Mouse (Mus musculus): ENCODE measurements at regions not wholly inside any gene's neighbourhood (a gene's known extent, or its start where the extent isn't known, plus 50 kb on each side); places are given as distances from the start of the nearest gene placed in this dataset.

GRCm38 (mm10) chr8:53749263-53749662 is 110.4 kb upstream of the Neil3 start:
- Histone ChIP-seq H3K4me3 (replicated peaks; ENCODE audit: control insufficient read depth, low read depth, low read length) (no peak overlapping the region), H3K27ac (ENCODE audit: control insufficient read depth, insufficient read depth, low read depth, low read length, poor library complexity) (no peak overlapping the region), H3K4me1 (ENCODE audit: control insufficient read depth, insufficient read depth, low read length) (no peaks in the 10 kb centered on the region)
- 77% methylated on average over 4 of the region's 4 CpGs for WGBS
- TF ChIP-seq CTCF (IDR thresholded peaks at IDR 0.05; ENCODE audit: control insufficient read depth, insufficient read depth, low read length) (no peak), POLR2A (IDR thresholded peaks at IDR 0.05; ENCODE audit: borderline replicate concordance, control insufficient read depth, low read depth, low read length) (no peak)

GRCm38 (mm10) chr8:53769211-53769610 is 130.3 kb upstream of the Neil3 start:
- no peak overlapping the region for H3K27ac ChIP-seq (ENCODE audit: control insufficient read depth, insufficient read depth, low read depth, low read length, poor library complexity)
- no peak overlapping the region for H3K4me3 ChIP-seq (replicated peaks; ENCODE audit: control insufficient read depth, low read depth, low read length)
- TF ChIP-seq POLR2A (IDR thresholded peaks at IDR 0.05; ENCODE audit: borderline replicate concordance, control insufficient read depth, low read depth, low read length) (no peak), CTCF (IDR thresholded peaks at IDR 0.05; ENCODE audit: control insufficient read depth, insufficient read depth, low read length) (no peak)
- H3K4me1 ChIP-seq (ENCODE audit: control insufficient read depth, insufficient read depth, low read length): no peaks in the 10 kb centered on the region

GRCm38 (mm10) chr8:53775511-53775910 is 136.6 kb upstream of the Neil3 start:
- Histone ChIP-seq H3K4me1 (ENCODE audit: control insufficient read depth, insufficient read depth, low read length) (no peaks in the 10 kb centered on the region), H3K4me3 (replicated peaks; ENCODE audit: control insufficient read depth, low read depth, low read length) (no peak overlapping the region), H3K27ac (ENCODE audit: control insufficient read depth, insufficient read depth, low read depth, low read length, poor library complexity) (no peak overlapping the region)
- no peak for TF ChIP-seq CTCF (IDR thresholded peaks at IDR 0.05; ENCODE audit: control insufficient read depth, insufficient read depth, low read length)
- TF ChIP-seq POLR2A (IDR thresholded peaks at IDR 0.05; ENCODE audit: borderline replicate concordance, control insufficient read depth, low read depth, low read length): no peak

GRCm38 (mm10) chr8:53780886-53781285 is 142.0 kb upstream of the Neil3 start:
- H3K4me1 ChIP-seq (ENCODE audit: control insufficient read depth, insufficient read depth, low read length): no peaks in the 10 kb centered on the region
- 67% methylated on average over 2 of the region's 2 CpGs for WGBS
- TF ChIP-seq CTCF (IDR thresholded peaks at IDR 0.05; ENCODE audit: control insufficient read depth, insufficient read depth, low read length) (no peak), POLR2A (IDR thresholded peaks at IDR 0.05; ENCODE audit: borderline replicate concordance, control insufficient read depth, low read depth, low read length) (no peak)
- no peak overlapping the region for H3K4me3 ChIP-seq (replicated peaks; ENCODE audit: control insufficient read depth, low read depth, low read length)
- H3K27ac ChIP-seq (ENCODE audit: control insufficient read depth, insufficient read depth, low read depth, low read length, poor library complexity): no peak overlapping the region

- TF ChIP-seq CTCF (IDR thresholded peaks at IDR 0.05; ENCODE audit: control insufficient read depth, insufficient read depth, low read length): no peak
- no peak for TF ChIP-seq POLR2A (IDR thresholded peaks at IDR 0.05; ENCODE audit: borderline replicate concordance, control insufficient read depth, low read depth, low read length)
- 78% methylated on average over 4 of the region's 4 CpGs for WGBS
- Histone ChIP-seq H3K4me1 (ENCODE audit: control insufficient read depth, insufficient read depth, low read length) (no peaks in the 10 kb centered on the region), H3K27ac (ENCODE audit: control insufficient read depth, insufficient read depth, low read depth, low read length, poor library complexity) (no peak overlapping the region), H3K4me3 (replicated peaks; ENCODE audit: control insufficient read depth, low read depth, low read length) (no peak overlapping the region)
These were observed 143.0 kb upstream of the Neil3 start for GRCm38 (mm10) chr8:53781885-53782284.

- Histone ChIP-seq H3K4me1 (ENCODE audit: control insufficient read depth, insufficient read depth, low read length) (no peaks in the 10 kb centered on the region), H3K4me3 (replicated peaks; ENCODE audit: control insufficient read depth, low read depth, low read length) (no peak overlapping the region), H3K27ac (ENCODE audit: control insufficient read depth, insufficient read depth, low read depth, low read length, poor library complexity) (no peak overlapping the region)
- no peak for TF ChIP-seq CTCF (IDR thresholded peaks at IDR 0.05; ENCODE audit: control insufficient read depth, insufficient read depth, low read length)
- TF ChIP-seq POLR2A (IDR thresholded peaks at IDR 0.05; ENCODE audit: borderline replicate concordance, control insufficient read depth, low read depth, low read length): no peak
- WGBS: 66% methylated on average over 1 of the region's 1 CpGs
These were observed 149.3 kb upstream of the Neil3 start for GRCm38 (mm10) chr8:53788202-53788601.

- no peaks in the 10 kb centered on the region for H3K4me1 ChIP-seq (ENCODE audit: control insufficient read depth, insufficient read depth, low read length)
- no peak overlapping the region for H3K27ac ChIP-seq (ENCODE audit: control insufficient read depth, insufficient read depth, low read depth, low read length, poor library complexity)
- H3K4me3 ChIP-seq (replicated peaks; ENCODE audit: control insufficient read depth, low read depth, low read length): no peak overlapping the region
- TF ChIP-seq POLR2A (IDR thresholded peaks at IDR 0.05; ENCODE audit: borderline replicate concordance, control insufficient read depth, low read depth, low read length) (no peak), CTCF (IDR thresholded peaks at IDR 0.05; ENCODE audit: control insufficient read depth, insufficient read depth, low read length) (no peak)
- 69% methylated on average over 1 of the region's 1 CpGs for WGBS
These were observed 182.3 kb upstream of the Neil3 start for GRCm38 (mm10) chr8:53821148-53821547.

GRCm38 (mm10) chr8:53827395-53827794 is 188.5 kb upstream of the Neil3 start:
- Histone ChIP-seq H3K4me3 (replicated peaks; ENCODE audit: control insufficient read depth, low read depth, low read length) (no peak overlapping the region), H3K4me1 (ENCODE audit: control insufficient read depth, insufficient read depth, low read length) (no peaks in the 10 kb centered on the region), H3K27ac (ENCODE audit: control insufficient read depth, insufficient read depth, low read depth, low read length, poor library complexity) (no peak overlapping the region)
- WGBS: 89% methylated on average over 1 of the region's 1 CpGs
- TF ChIP-seq POLR2A (IDR thresholded peaks at IDR 0.05; ENCODE audit: borderline replicate concordance, control insufficient read depth, low read depth, low read length) (no peak), CTCF (IDR thresholded peaks at IDR 0.05; ENCODE audit: control insufficient read depth, insufficient read depth, low read length) (no peak)

- TF ChIP-seq POLR2A (IDR thresholded peaks at IDR 0.05; ENCODE audit: borderline replicate concordance, control insufficient read depth, low read depth, low read length) (no peak), CTCF (IDR thresholded peaks at IDR 0.05; ENCODE audit: control insufficient read depth, insufficient read depth, low read length) (no peak)
- Histone ChIP-seq H3K4me3 (replicated peaks; ENCODE audit: control insufficient read depth, low read depth, low read length) (no peak overlapping the region), H3K27ac (ENCODE audit: control insufficient read depth, insufficient read depth, low read depth, low read length, poor library complexity) (no peak overlapping the region), H3K4me1 (ENCODE audit: control insufficient read depth, insufficient read depth, low read length) (no peaks in the 10 kb centered on the region)
These were observed 209.0 kb upstream of the Neil3 start for GRCm38 (mm10) chr8:53847821-53848220.

All from bone marrow, adult 2 months (tissue).